Mouse (Mus musculus): Measurements from ENCODE around the gene Tmed6. TPM values are rescaled to one million over a fixed set of nuclear protein-coding genes. Genes with fewer than 3 reads are reported as not detected.

The Tmed6 gene
- polyA plus RNA-seq, 1 experiment from 2014 or later = 3.9 TPM

DNA sequence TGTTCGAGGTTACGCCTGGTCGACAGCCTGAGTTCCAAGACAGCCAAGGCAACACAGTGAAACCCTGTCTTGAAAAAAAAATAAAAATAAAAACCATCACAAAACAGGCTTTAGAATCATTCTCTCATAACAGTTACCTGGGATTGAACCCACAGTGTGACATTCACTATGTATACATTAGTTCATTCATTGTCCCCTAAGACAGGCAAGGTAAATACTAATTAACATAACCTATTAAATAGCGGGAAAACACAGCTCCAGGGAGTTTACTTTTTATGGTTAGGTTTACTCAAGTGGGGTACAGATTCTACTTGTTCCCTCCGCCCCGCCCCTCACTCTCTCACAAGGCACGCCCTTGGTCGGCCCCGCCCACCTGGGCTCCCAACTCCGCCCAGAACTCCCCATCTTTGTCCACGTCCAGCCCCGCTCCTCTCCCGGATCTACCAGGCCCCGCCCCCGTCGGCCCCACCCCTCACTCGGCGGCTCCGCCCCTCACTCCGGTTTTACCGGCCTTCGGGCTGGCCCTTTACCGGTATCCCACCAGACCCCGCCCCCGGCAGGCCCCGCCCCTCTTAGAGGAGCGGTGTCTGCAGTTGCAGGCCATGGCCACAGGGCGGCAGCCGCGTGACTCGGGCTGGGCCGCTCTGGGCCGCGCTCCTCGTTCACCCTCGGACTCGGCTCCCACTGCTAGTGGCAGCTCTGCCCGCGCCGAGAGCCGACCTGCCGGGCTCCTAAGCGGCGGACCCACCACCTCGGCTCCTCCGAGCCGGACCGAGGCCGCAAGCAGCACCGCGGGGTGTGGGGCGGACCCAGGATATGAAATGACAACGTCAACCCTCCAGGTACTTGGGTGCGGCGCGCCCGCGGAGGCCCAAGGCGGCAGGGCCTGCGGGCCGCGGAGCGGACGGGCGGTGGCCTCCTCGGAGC, 34.5 kb downstream of the Tmed6 start, which contains the start of gene Vps4a:
TSS of gene Vps4a (plus strand) at position 573 of the 927 bp plus-strand sequence.
- Histone ChIP-seq H3K27ac (ENCODE audit: low read length) (peak within 1 kb of the TSS; percentile 90), H3K36me3 (ENCODE audit: control insufficient read depth, insufficient read depth) (no peaks in the 10 kb centered on the region), H3K4me3 (ENCODE audit: low read depth, low read length) (peak within 1 kb of the TSS; percentile 85), H3K4me2 (ENCODE audit: low read depth, low read length) (peak within 1 kb of the TSS; percentile 70), H3K4me1 (ENCODE audit: control insufficient read depth, low read depth, low read length) (peaks cover 14% of the 10 kb centered on the region), H3K27me3 (ENCODE audit: control insufficient read depth, insufficient read depth, low read depth, low read length) (no peaks in the 10 kb centered on the region), H3K9ac (ENCODE audit: low read depth, low read length) (peak within 1 kb of the TSS; percentile 96), H3K9me3 (replicated peaks; ENCODE audit: control insufficient read depth, low read length) (no peaks in the 10 kb centered on the region)
- peak; percentile 94 for ATAC-seq (ENCODE audit: low read depth)
- WGBS (ENCODE audit: insufficient replicate concordance) = 5% methylated on average over 62 of the region's 66 CpGs

DNA sequence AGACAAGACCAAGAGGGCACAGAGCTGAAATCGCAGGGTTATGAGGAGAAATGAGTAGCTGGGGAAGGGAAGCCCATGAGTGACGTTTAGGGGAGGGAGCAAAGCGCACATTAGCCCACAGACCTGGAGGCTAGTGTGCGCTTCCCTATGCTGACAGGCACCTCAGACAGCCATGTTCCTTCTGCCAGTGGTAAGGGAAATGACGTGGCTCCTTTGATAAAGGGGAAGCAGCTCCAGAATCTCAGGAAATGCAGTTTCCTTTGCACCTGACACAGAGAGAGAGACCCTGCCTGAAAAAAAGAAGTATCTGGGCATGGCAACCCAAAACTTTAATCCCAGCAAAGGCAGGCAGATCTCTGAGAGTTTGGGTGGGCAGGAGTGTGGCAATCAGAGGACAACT, 35.4 kb downstream of the Tmed6 start:
- Histone ChIP-seq H3K4me2 (ENCODE audit: low read depth, low read length) (no peak overlapping the region), H3K4me3 (ENCODE audit: low read depth, low read length) (no peak overlapping the region), H3K27me3 (ENCODE audit: control insufficient read depth, insufficient read depth, low read depth, low read length) (no peaks in the 10 kb centered on the region), H3K9ac (ENCODE audit: low read depth, low read length) (no peak overlapping the region), H3K9me3 (replicated peaks; ENCODE audit: control insufficient read depth, low read length) (no peaks in the 10 kb centered on the region), H3K27ac (ENCODE audit: low read length) (peak overlapping the region; percentile 48), H3K36me3 (ENCODE audit: control insufficient read depth, insufficient read depth) (no peaks in the 10 kb centered on the region), H3K4me1 (ENCODE audit: control insufficient read depth, low read depth, low read length) (peaks cover 14% of the 10 kb centered on the region)
- 49% methylated on average over 5 of the region's 5 CpGs for WGBS (ENCODE audit: insufficient replicate concordance)
- no peak for ATAC-seq (ENCODE audit: low read depth)

DNA sequence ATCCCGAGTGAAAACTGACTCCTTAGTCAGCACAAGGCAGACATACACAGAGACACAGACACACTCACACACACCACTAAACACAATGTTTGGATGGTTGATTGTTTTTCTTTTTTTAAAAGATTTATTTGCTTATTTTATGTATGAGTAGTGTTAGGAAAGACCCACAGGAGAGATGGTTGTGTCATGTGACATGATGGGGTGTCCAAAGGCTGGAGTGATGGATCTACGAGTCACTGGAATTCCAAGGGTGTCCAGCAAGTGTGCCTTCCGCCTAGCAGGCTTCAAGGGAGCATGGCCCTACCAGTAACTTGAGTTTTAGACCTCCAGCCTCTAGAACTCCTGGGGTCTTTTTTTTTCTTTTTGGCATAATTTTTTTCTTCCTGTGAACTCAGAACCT, 36.1 kb downstream of the Tmed6 start:
- Histone ChIP-seq H3K36me3 (ENCODE audit: control insufficient read depth, insufficient read depth) (no peaks in the 10 kb centered on the region), H3K27ac (ENCODE audit: low read length) (no peak overlapping the region), H3K27me3 (ENCODE audit: control insufficient read depth, insufficient read depth, low read depth, low read length) (no peaks in the 10 kb centered on the region), H3K4me2 (ENCODE audit: low read depth, low read length) (no peak overlapping the region), H3K9ac (ENCODE audit: low read depth, low read length) (no peak overlapping the region), H3K4me1 (ENCODE audit: control insufficient read depth, low read depth, low read length) (peaks cover 14% of the 10 kb centered on the region), H3K9me3 (replicated peaks; ENCODE audit: control insufficient read depth, low read length) (no peaks in the 10 kb centered on the region), H3K4me3 (ENCODE audit: low read depth, low read length) (no peak overlapping the region)
- 62% methylated on average over 3 of the region's 3 CpGs for WGBS (ENCODE audit: insufficient replicate concordance)
- ATAC-seq (ENCODE audit: low read depth) = no peak

DNA sequence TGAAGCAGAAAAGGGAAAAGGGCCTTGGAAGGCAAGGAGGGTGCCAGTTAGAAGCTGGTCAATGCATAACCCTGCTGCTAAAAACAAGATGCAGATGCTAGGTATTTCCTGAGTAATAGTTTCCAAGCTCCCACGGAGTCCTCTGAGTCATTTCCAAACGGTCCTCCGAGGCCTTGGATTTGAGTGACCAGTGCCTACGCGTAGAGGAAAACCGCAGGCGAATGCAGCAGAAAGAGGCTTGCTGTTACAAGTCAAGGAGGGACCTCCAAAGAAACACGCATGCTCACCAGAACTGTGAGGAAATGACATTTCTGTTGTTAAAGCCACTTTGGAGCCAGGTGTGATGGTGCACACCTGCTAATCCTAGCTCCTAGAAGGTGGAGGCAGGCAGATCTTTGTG, 42.0 kb downstream of the Tmed6 start:
- Histone ChIP-seq H3K36me3 (ENCODE audit: control insufficient read depth, insufficient read depth) (no peaks in the 10 kb centered on the region), H3K4me1 (ENCODE audit: control insufficient read depth, low read depth, low read length) (no peaks in the 10 kb centered on the region), H3K27ac (ENCODE audit: low read length) (no peak overlapping the region), H3K4me3 (ENCODE audit: low read depth, low read length) (no peak overlapping the region), H3K9me3 (replicated peaks; ENCODE audit: control insufficient read depth, low read length) (no peaks in the 10 kb centered on the region), H3K4me2 (ENCODE audit: low read depth, low read length) (no peak overlapping the region), H3K9ac (ENCODE audit: low read depth, low read length) (no peak overlapping the region), H3K27me3 (ENCODE audit: control insufficient read depth, insufficient read depth, low read depth, low read length) (no peaks in the 10 kb centered on the region)
- WGBS (ENCODE audit: insufficient replicate concordance) = 76% methylated on average over 8 of the region's 8 CpGs
- ATAC-seq (ENCODE audit: low read depth) = no peak

DNA sequence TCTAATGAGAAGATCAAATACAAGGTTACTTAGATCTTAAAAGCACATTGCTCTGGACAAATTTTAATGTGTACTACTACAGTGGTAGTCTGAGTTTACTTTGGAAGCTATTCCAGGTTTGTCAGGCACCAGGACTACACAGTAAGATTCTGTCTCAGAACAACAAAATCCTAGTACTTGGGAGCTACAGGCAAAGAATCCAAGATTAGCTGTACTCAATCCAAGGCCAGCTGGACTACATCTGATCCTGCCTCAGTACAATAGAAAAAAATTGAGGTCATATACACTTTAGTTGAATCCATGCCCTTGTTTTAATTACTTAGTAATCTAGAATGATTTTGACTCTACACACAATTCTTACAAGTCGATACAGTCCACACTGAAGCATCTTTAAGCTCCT, 50.5 kb downstream of the Tmed6 start:
- no peaks in the 10 kb centered on the region for H3K4me1 ChIP-seq (ENCODE audit: control insufficient read depth, low read depth, low read length)
- H3K9ac ChIP-seq (ENCODE audit: low read depth, low read length) = no peak overlapping the region
- H3K4me2 ChIP-seq (ENCODE audit: low read depth, low read length) = no peak overlapping the region
- H3K4me3 ChIP-seq (ENCODE audit: low read depth, low read length) = no peak overlapping the region
- no peaks in the 10 kb centered on the region for H3K9me3 ChIP-seq (replicated peaks; ENCODE audit: control insufficient read depth, low read length)
- ATAC-seq (ENCODE audit: low read depth) = no peak
- 78% methylated on average over 1 of the region's 1 CpGs for WGBS (ENCODE audit: insufficient replicate concordance)
- H3K27me3 ChIP-seq (ENCODE audit: control insufficient read depth, insufficient read depth, low read depth, low read length) = no peaks in the 10 kb centered on the region
- no peaks in the 10 kb centered on the region for H3K36me3 ChIP-seq (ENCODE audit: control insufficient read depth, insufficient read depth)
- H3K27ac ChIP-seq (ENCODE audit: low read length) = no peak overlapping the region

DNA sequence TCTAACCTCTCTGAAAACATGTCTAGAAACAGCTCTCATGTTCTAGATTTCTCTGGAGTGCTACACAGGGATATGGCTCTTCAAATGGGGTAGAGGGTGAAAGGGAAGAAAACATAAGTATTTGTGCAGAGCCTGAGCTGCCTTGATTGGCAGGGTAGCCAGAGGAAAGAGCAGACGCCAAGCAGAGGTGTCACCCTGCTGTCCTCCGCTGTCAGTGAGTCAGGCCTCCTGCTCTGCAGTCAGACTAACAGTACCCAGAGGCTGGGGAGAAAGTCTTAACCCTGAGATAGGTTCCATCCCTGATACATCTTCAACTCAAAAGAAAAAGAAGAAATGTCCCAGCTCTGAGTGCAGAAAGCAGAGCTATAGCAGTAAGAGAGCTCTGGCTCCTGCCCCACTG, 52.8 kb downstream of the Tmed6 start:
- ATAC-seq (ENCODE audit: low read depth) = no peak
- Histone ChIP-seq H3K4me1 (ENCODE audit: control insufficient read depth, low read depth, low read length) (no peaks in the 10 kb centered on the region), H3K27ac (ENCODE audit: low read length) (no peak overlapping the region), H3K27me3 (ENCODE audit: control insufficient read depth, insufficient read depth, low read depth, low read length) (no peaks in the 10 kb centered on the region), H3K4me3 (ENCODE audit: low read depth, low read length) (no peak overlapping the region), H3K36me3 (ENCODE audit: control insufficient read depth, insufficient read depth) (no peaks in the 10 kb centered on the region), H3K9me3 (replicated peaks; ENCODE audit: control insufficient read depth, low read length) (no peaks in the 10 kb centered on the region), H3K4me2 (ENCODE audit: low read depth, low read length) (no peak overlapping the region), H3K9ac (ENCODE audit: low read depth, low read length) (no peak overlapping the region)
- WGBS (ENCODE audit: insufficient replicate concordance) = 74% methylated on average over 2 of the region's 2 CpGs

Small RNA genes within 50 kb of the gene (microRNA-seq; reads per million reads assigned to microRNA genes)
- gene Mir7075 = 0.74 reads per million

Other genes with a start within 250 kb of the Tmed6 start
- gene Has3, start 195.4 kb downstream of the Tmed6 start, polyA plus RNA-seq (2015; fragmentation: Nextera tagmentation; extraction: Ambion mirVana) = 0.02 and 0.04 TPM in 2 replicates
- gene Utp4, start 172.0 kb downstream of the Tmed6 start, polyA plus RNA-seq (2015; fragmentation: Nextera tagmentation; extraction: Ambion mirVana) = 26.1 and 27.7 TPM in 2 replicates
- 1.0 and 1.3 TPM in 2 replicates for gene Sntb2, start 129.9 kb downstream of the Tmed6 start, polyA plus RNA-seq (2015; fragmentation: Nextera tagmentation; extraction: Ambion mirVana)
- gene Vps4a, start 34.4 kb downstream of the Tmed6 start, polyA plus RNA-seq (2015; fragmentation: Nextera tagmentation; extraction: Ambion mirVana) = 20.4 and 20.9 TPM in 2 replicates
- gene Pdf, start 17.0 kb downstream of the Tmed6 start, polyA plus RNA-seq (2015; fragmentation: Nextera tagmentation; extraction: Ambion mirVana) = 13.5 and 14.7 TPM in 2 replicates
- gene Cog8, start 9.0 kb downstream of the Tmed6 start, polyA plus RNA-seq (2015; fragmentation: Nextera tagmentation; extraction: Ambion mirVana) = 14.1 and 14.6 TPM in 2 replicates
- 25.9 and 34.2 TPM in 2 replicates for gene Nip7, start 8.8 kb downstream of the Tmed6 start, polyA plus RNA-seq (2015; fragmentation: Nextera tagmentation; extraction: Ambion mirVana)
- gene Terf2, start 30.9 kb upstream of the Tmed6 start, polyA plus RNA-seq (2015; fragmentation: Nextera tagmentation; extraction: Ambion mirVana) = 5.5 and 6.0 TPM in 2 replicates
- 23.0 and 25.2 TPM in 2 replicates for gene Cyb5b, start 85.0 kb upstream of the Tmed6 start, polyA plus RNA-seq (2015; fragmentation: Nextera tagmentation; extraction: Ambion mirVana)
- 1.5 TPM in 2 replicates for gene Nfat5, start 227.8 kb upstream of the Tmed6 start, polyA plus RNA-seq (2015; fragmentation: Nextera tagmentation; extraction: Ambion mirVana)